In the genomic region with DNA sequence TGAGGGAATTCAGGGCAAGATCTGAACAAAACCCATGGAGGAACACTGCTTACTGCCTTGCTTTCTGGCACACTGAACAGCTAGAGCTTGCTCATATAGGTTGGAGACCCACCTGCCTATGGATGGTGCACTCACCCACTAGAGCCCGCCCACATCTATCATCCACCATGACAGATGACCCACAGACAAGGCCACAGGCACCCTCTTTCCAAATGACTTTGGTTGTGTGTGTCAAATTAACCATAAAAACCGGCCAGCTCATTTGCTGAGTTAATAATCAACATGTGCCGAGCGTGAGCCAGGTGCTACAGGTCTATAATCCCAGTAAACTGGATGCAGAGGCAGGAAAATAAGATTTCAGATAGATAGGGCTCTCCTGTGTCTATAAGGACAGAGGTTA, we compare ENCODE assay signal across 19 mouse cellular contexts. TPM values are rescaled to one million over a fixed set of nuclear protein-coding genes. Genes with fewer than 3 reads are reported as not detected.
DNase-seq lines count a peak whose midpoint lies in the region; ATAC-seq lines count a peak whose summit lies in the region.
"Had no signal": no experiment of that assay in that cellular context is flagged by ENCODE, and none has a peak within 500 bp of the region (broad histone marks: within the 10 kb centered on the region; RNA-seq: fewer than 3 reads in every experiment).

No protein-coding gene starts in this region.

- H3K27ac ChIP-seq in midbrain, embryonic 10.5 days (replicated peaks): peak overlapping the region; percentile 4; the same call in 1 of the 2 replicates
- no peak overlapping the region for H3K27ac ChIP-seq in midbrain, embryonic 15.5 days
- H3K27ac ChIP-seq in kidney, embryonic 16.5 days (ENCODE audit: low read length): peak overlapping the region; percentile 25
- H3K27ac ChIP-seq: heart, embryonic 13.5 days; hindbrain, embryonic 15.5 days; limb, embryonic 13.5 days; neural tube, embryonic 15.5 days had no signal

- no peak for DNase-seq in midbrain, embryonic 10.5 days (ENCODE audit: low spot score)
- DNase-seq in retina, postnatal 1 day: peak; percentile 20
- no peak for DNase-seq in layer of hippocampus, postnatal 10 days (ENCODE audit: low spot score in 2 of 2)
- DNase-seq in thymus, postnatal 36 days: no peak
- no peak for DNase-seq in cerebellum, adult 18-20 months
- DNase-seq in ovary, postnatal 14 days (ENCODE audit: low spot score): no peak
- DNase-seq: cerebellum, adult 9-11 months; heart, adult 11 months; heart, postnatal 36 days; liver, postnatal 0 days had no signal

- no peak for ATAC-seq in midbrain, embryonic 15.5 days (replicated peaks)
- peak; percentile 93 for ATAC-seq in kidney, embryonic 16.5 days (ENCODE audit: low FRiP score, low TSS enrichment)
- ATAC-seq: forebrain, embryonic 14.5 days; liver, postnatal 0 days had no signal

- no peaks in the 10 kb centered on the region for H3K9me3 ChIP-seq in midbrain, embryonic 10.5 days (replicated peaks)
- H3K9me3 ChIP-seq in midbrain, embryonic 15.5 days: no peaks in the 10 kb centered on the region
- H3K9me3 ChIP-seq in kidney, embryonic 16.5 days (ENCODE audit: low read length): no peaks in the 10 kb centered on the region
- H3K9me3 ChIP-seq: heart, embryonic 13.5 days; hindbrain, embryonic 15.5 days; limb, embryonic 13.5 days; neural tube, embryonic 15.5 days had no signal

- H3K9ac ChIP-seq in midbrain, embryonic 15.5 days: no peak overlapping the region
- no peak overlapping the region for H3K9ac ChIP-seq in kidney, embryonic 16.5 days (replicated peaks; ENCODE audit: low read length)
- H3K9ac ChIP-seq: heart, embryonic 13.5 days; hindbrain, embryonic 15.5 days; limb, embryonic 13.5 days; liver, postnatal 0 days; neural tube, embryonic 15.5 days had no signal

- no peaks in the 10 kb centered on the region for H3K36me3 ChIP-seq in midbrain, embryonic 10.5 days
- H3K36me3 ChIP-seq in midbrain, embryonic 15.5 days (replicated peaks): no peaks in the 10 kb centered on the region
- H3K36me3 ChIP-seq in kidney, embryonic 16.5 days (ENCODE audit: insufficient read depth, low read length): no peaks in the 10 kb centered on the region
- H3K36me3 ChIP-seq: heart, embryonic 13.5 days; hindbrain, embryonic 15.5 days; limb, embryonic 13.5 days; neural tube, embryonic 15.5 days had no signal

- H3K4me1 ChIP-seq in midbrain, embryonic 10.5 days: peaks cover 32% of the 10 kb centered on the region
- no peaks in the 10 kb centered on the region for H3K4me1 ChIP-seq in midbrain, embryonic 15.5 days
- H3K4me1 ChIP-seq in kidney, embryonic 16.5 days (ENCODE audit: insufficient read depth, low read length): peaks cover 11% of the 10 kb centered on the region
- H3K4me1 ChIP-seq: heart, embryonic 13.5 days; hindbrain, embryonic 15.5 days; limb, embryonic 13.5 days; neural tube, embryonic 15.5 days had no signal

- no peak overlapping the region for H3K4me2 ChIP-seq in midbrain, embryonic 15.5 days
- H3K4me2 ChIP-seq in kidney, embryonic 16.5 days (replicated peaks; ENCODE audit: low read depth, low read length): no peak overlapping the region
- H3K4me2 ChIP-seq: heart, embryonic 13.5 days; hindbrain, embryonic 15.5 days; limb, embryonic 13.5 days; neural tube, embryonic 15.5 days had no signal

- 93% methylated on average over 4 of the region's 4 CpGs for WGBS in midbrain, embryonic 10.5 days
- 89% methylated on average over 4 of the region's 4 CpGs for WGBS in midbrain, embryonic 15.5 days
- 40% methylated on average over 4 of the region's 4 CpGs for WGBS in kidney, embryonic 16.5 days

- H3K4me3 ChIP-seq in midbrain, embryonic 10.5 days: no peak overlapping the region
- no peak overlapping the region for H3K4me3 ChIP-seq in midbrain, embryonic 15.5 days
- no peak overlapping the region for H3K4me3 ChIP-seq in kidney, embryonic 16.5 days (ENCODE audit: low read length)
- H3K4me3 ChIP-seq: heart, embryonic 13.5 days; hindbrain, embryonic 15.5 days; limb, embryonic 13.5 days; myocyte; neural tube, embryonic 15.5 days had no signal

- peaks cover 6% of the 10 kb centered on the region; the same call in 1 of the 2 replicates for H3K27me3 ChIP-seq in midbrain, embryonic 10.5 days (ENCODE audit: low read depth, poor library complexity, severe bottlenecking)
- H3K27me3 ChIP-seq in midbrain, embryonic 15.5 days (replicated peaks): no peaks in the 10 kb centered on the region
- H3K27me3 ChIP-seq in kidney, embryonic 16.5 days (ENCODE audit: insufficient read depth, low read length): no peaks in the 10 kb centered on the region
- H3K27me3 ChIP-seq: hindbrain, embryonic 15.5 days; limb, embryonic 13.5 days; neural tube, embryonic 15.5 days had no signal

RNA-seq across cellular contexts. Expression of a gene that starts 2.9 kb away (rescaled TPM):
- 5.7 and 7.1 TPM in 2 replicates for polyA plus RNA-seq in midbrain, embryonic 10.5 days (2016; fragmentation: Nextera tagmentation; extraction: Ambion mirVana)
- polyA plus RNA-seq in midbrain, embryonic 15.5 days (2015; fragmentation: Nextera tagmentation; extraction: Ambion mirVana): 5.7 and 9.6 TPM in 2 replicates
- polyA plus RNA-seq in kidney, embryonic 16.5 days (2015; fragmentation: Nextera tagmentation; extraction: Ambion mirVana): 11.3 and 21.2 TPM in 2 replicates
- total RNA-seq in layer of hippocampus, postnatal 10 days (2021): 100 to 1,000 TPM; 122 to 132 TPM

RNA-seq across cellular contexts. Expression of a gene that starts 32.8 kb away (rescaled TPM):
- 8.2 and 8.7 TPM in 2 replicates for polyA plus RNA-seq in midbrain, embryonic 10.5 days (2016; fragmentation: Nextera tagmentation; extraction: Ambion mirVana)
- polyA plus RNA-seq in midbrain, embryonic 15.5 days (2015; fragmentation: Nextera tagmentation; extraction: Ambion mirVana): 6.9 and 8.5 TPM in 2 replicates
- 104 and 108 TPM in 2 replicates for polyA plus RNA-seq in kidney, embryonic 16.5 days (2015; fragmentation: Nextera tagmentation; extraction: Ambion mirVana)
- 1 to 10 TPM in 1 of 2 experiments, under 1 TPM in 1; 0.46 to 1.7 TPM for total RNA-seq in layer of hippocampus, postnatal 10 days (2021)
- total RNA-seq: heart, postnatal 36 days; MEL had no signal

RNA-seq across cellular contexts. Expression of a gene that starts 59.7 kb away (rescaled TPM):
- 2.4 and 3.6 TPM in 2 replicates for polyA plus RNA-seq in midbrain, embryonic 10.5 days (2016; fragmentation: Nextera tagmentation; extraction: Ambion mirVana)
- polyA plus RNA-seq in midbrain, embryonic 15.5 days (2015; fragmentation: Nextera tagmentation; extraction: Ambion mirVana): 0.80 and 1.1 TPM in 2 replicates
- polyA plus RNA-seq in kidney, embryonic 16.5 days (2015; fragmentation: Nextera tagmentation; extraction: Ambion mirVana): 31.0 and 31.8 TPM in 2 replicates
- total RNA-seq in layer of hippocampus, postnatal 10 days (2021): under 1 TPM; 0.11 to 0.32 TPM
- total RNA-seq: MEL had no signal

Comparison
In these comparisons a context has a peak if more than half of its experiments do, and no peak if none do; other contexts are left out.
1. RNA of a gene that starts 32.8 kb away (polyA plus RNA-seq): 104 to 108 TPM in kidney, embryonic 16.5 days; 8.2 to 8.7 TPM in midbrain, embryonic 10.5 days and 6.9 to 8.5 TPM in midbrain, embryonic 15.5 days; every median in the first group is over 10 times any median in the second.